Mouse (Mus musculus) limb, embryonic 12.5 days (tissue): ENCODE measurements around the gene Krt36. TPM values are rescaled to one million over a fixed set of nuclear protein-coding genes. Genes with fewer than 3 reads are reported as not detected.

Source experiments
- ATAC-seq: fragments of 200-750 bp; cut with Nextera tagmentation; 2 replicates; pipeline ENCODE4 v1.8.0; 2017; ENCODE audit warnings: low read depth, moderate TSS enrichment; ENCODE audit not compliant: insufficient number of reproducible peaks, insufficient read depth, low FRiP score, low TSS enrichment
- H3K27ac ChIP-seq: fragments of 300-500 bp; sonication (generic); 2 replicates; pipeline ENCODE4 v1.5.1; 2016; ENCODE audit warnings: mild to moderate bottlenecking, moderate library complexity
- H3K27me3 ChIP-seq: fragments of 300-500 bp; sonication (generic); 2 replicates; pipeline ENCODE4 v1.6.1; 2016; ENCODE audit warnings: mild to moderate bottlenecking, moderate library complexity
- H3K36me3 ChIP-seq: fragments of 300-500 bp; sonication (generic); 2 replicates; pipeline ENCODE4 v1.6.1; 2016; ENCODE audit warnings: mild to moderate bottlenecking, moderate library complexity
- H3K4me1 ChIP-seq: fragments of 300-500 bp; sonication (generic); replicated peaks from 2 replicates; pipeline ENCODE4 v1.6.1; 2016
- H3K4me2 ChIP-seq: fragments of 300-500 bp; sonication (generic); 2 replicates; pipeline ENCODE4 v1.6.1; 2016; ENCODE audit warnings: mild to moderate bottlenecking, moderate library complexity
- H3K4me3 ChIP-seq: fragments of 300-500 bp; sonication (generic); replicated peaks from 2 replicates; pipeline ENCODE4 v1.5.1; 2016; ENCODE audit warnings: mild to moderate bottlenecking
- H3K9ac ChIP-seq: fragments of 300-500 bp; sonication (generic); replicated peaks from 2 replicates; pipeline ENCODE4 v1.6.1; 2016; ENCODE audit warnings: mild to moderate bottlenecking, moderate library complexity
- H3K9me3 ChIP-seq: fragments of 300-500 bp; sonication (generic); 2 replicates; pipeline ENCODE4 v1.6.1; 2016; ENCODE audit warnings: mild to moderate bottlenecking, moderate library complexity
- WGBS: fragments of 180-500 bp; shearing (Covaris S2); methylation state at CpG from one replicate; pipeline ENCODE4 v1.1.7; 2016; 5-methylcytosine and 5-hydroxymethylcytosine counted together
- polyA plus RNA-seq: library from polyadenylated mRNA; unstranded; fragments of >200 nt; fragmentation: Nextera tagmentation; extraction: Ambion mirVana; gene quantifications from 2 replicates; pipeline ENCODE4 v1.2.1, GENCODE M21; 2016

Krt36 gene
- 0.13 and 0.16 TPM in 2 replicates for polyA plus RNA-seq

- no peaks in the 10 kb centered on the region for H3K4me1 ChIP-seq
- H3K36me3 ChIP-seq, result no peaks in the 10 kb centered on the region
- no peaks in the 10 kb centered on the region for H3K9me3 ChIP-seq
- H3K27ac ChIP-seq, result no peak within 1 kb of the TSS
- H3K4me3 ChIP-seq, result no peak within 1 kb of the TSS
- 68% methylated on average over 6 of the region's 6 CpGs for WGBS
- H3K9ac ChIP-seq, result no peak within 1 kb of the TSS
- no peak within 1 kb of the TSS for H3K4me2 ChIP-seq
- no peak for ATAC-seq
- no peaks in the 10 kb centered on the region for H3K27me3 ChIP-seq
Measured at GRCm38 (mm10) chr11:100105576-100106122, at the start of gene Krt36. TSS of gene Krt36 (minus strand) at chr11:100105626.

GRCm38 (mm10) chr11:100148615-100149330, 43.3 kb upstream of the Krt36 start, which contains the start of gene Krt19:
TSS of gene Krt19 (minus strand) at chr11:100148665.
- Histone ChIP-seq H3K4me3 (no peak within 1 kb of the TSS), H3K9me3 (no peaks in the 10 kb centered on the region), H3K4me1 (peaks cover 19% of the 10 kb centered on the region), H3K27ac (no peak within 1 kb of the TSS), H3K36me3 (no peaks in the 10 kb centered on the region), H3K27me3 (peaks cover 36% of the 10 kb centered on the region), H3K9ac (no peak within 1 kb of the TSS), H3K4me2 (no peak within 1 kb of the TSS)
- 65% methylated on average over 9 of the region's 9 CpGs for WGBS
- ATAC-seq, result no peak

GRCm38 (mm10) chr11:100147566-100148353, 42.3 kb upstream of the Krt36 start:
- 39% methylated on average over 5 of the region's 5 CpGs for WGBS
- Histone ChIP-seq H3K4me2 (no peak overlapping the region), H3K9me3 (no peaks in the 10 kb centered on the region), H3K4me3 (no peak overlapping the region), H3K27me3 (peaks cover 38% of the 10 kb centered on the region), H3K27ac (no peak overlapping the region), H3K4me1 (peaks cover 19% of the 10 kb centered on the region), H3K9ac (no peak overlapping the region), H3K36me3 (no peaks in the 10 kb centered on the region)
- ATAC-seq, result no peak

GRCm38 (mm10) chr11:100145858-100146560, 40.6 kb upstream of the Krt36 start:
- Histone ChIP-seq H3K4me1 (peaks cover 19% of the 10 kb centered on the region), H3K9me3 (no peaks in the 10 kb centered on the region), H3K4me3 (peak overlapping the region; percentile 28), H3K27ac (no peak overlapping the region), H3K4me2 (peak overlapping the region; percentile 60), H3K27me3 (peaks cover 38% of the 10 kb centered on the region), H3K9ac (no peak overlapping the region; the same call in 1 of the 2 replicates), H3K36me3 (no peaks in the 10 kb centered on the region)
- 0 out of 2 replicates have a peak, but pooled peaks have one; percentile 33 for ATAC-seq
- WGBS, result 4% methylated on average over 13 of the region's 13 CpGs

- Histone ChIP-seq H3K9me3 (no peaks in the 10 kb centered on the region), H3K9ac (no peak overlapping the region), H3K27me3 (peaks cover 38% of the 10 kb centered on the region), H3K27ac (no peak overlapping the region), H3K4me3 (peak overlapping the region; percentile 28), H3K36me3 (no peaks in the 10 kb centered on the region), H3K4me2 (peak overlapping the region; percentile 60), H3K4me1 (peaks cover 23% of the 10 kb centered on the region)
- peak; percentile 33; the same call in 1 of the 2 replicates for ATAC-seq
- 1% methylated on average over 20 of the region's 20 CpGs for WGBS
Measured at GRCm38 (mm10) chr11:100145104-100145503, 39.7 kb upstream of the Krt36 start.

- Histone ChIP-seq H3K4me3 (no peak overlapping the region), H3K9me3 (no peaks in the 10 kb centered on the region), H3K27ac (no peak overlapping the region), H3K9ac (no peak overlapping the region), H3K4me1 (peaks cover 37% of the 10 kb centered on the region), H3K4me2 (no peak overlapping the region), H3K27me3 (peaks cover 24% of the 10 kb centered on the region), H3K36me3 (no peaks in the 10 kb centered on the region)
- 78% methylated on average over 21 of the region's 21 CpGs for WGBS
- ATAC-seq, result no peak
Measured at GRCm38 (mm10) chr11:100140966-100141365, 35.5 kb upstream of the Krt36 start.

GRCm38 (mm10) chr11:100139391-100139790, 34.0 kb upstream of the Krt36 start:
- H3K4me3 ChIP-seq, result no peak overlapping the region
- no peaks in the 10 kb centered on the region for H3K36me3 ChIP-seq
- WGBS, result 54% methylated on average over 2 of the region's 2 CpGs
- H3K9ac ChIP-seq, result no peak overlapping the region
- H3K27ac ChIP-seq, result no peak overlapping the region
- no peak overlapping the region for H3K4me2 ChIP-seq
- ATAC-seq, result peak; percentile 47; the same call in 1 of the 2 replicates
- no peaks in the 10 kb centered on the region for H3K9me3 ChIP-seq
- peaks cover 8% of the 10 kb centered on the region for H3K27me3 ChIP-seq
- peaks cover 30% of the 10 kb centered on the region for H3K4me1 ChIP-seq

GRCm38 (mm10) chr11:100138809-100139208, 33.4 kb upstream of the Krt36 start:
- no peak for ATAC-seq
- Histone ChIP-seq H3K4me1 (peaks cover 30% of the 10 kb centered on the region), H3K27ac (no peak overlapping the region), H3K9ac (no peak overlapping the region), H3K4me3 (no peak overlapping the region), H3K36me3 (no peaks in the 10 kb centered on the region), H3K27me3 (peaks cover 2% of the 10 kb centered on the region; the same call in 1 of the 2 replicates), H3K4me2 (no peak overlapping the region), H3K9me3 (no peaks in the 10 kb centered on the region)
- 50% methylated on average over 7 of the region's 7 CpGs for WGBS

GRCm38 (mm10) chr11:100137693-100138092, 32.3 kb upstream of the Krt36 start:
- H3K4me3 ChIP-seq, result no peak overlapping the region

GRCm38 (mm10) chr11:100136559-100136958, 31.1 kb upstream of the Krt36 start:
- Histone ChIP-seq H3K4me3 (no peak overlapping the region), H3K27me3 (0 out of 2 replicates have a peak, but pooled peaks cover 3% of the 10 kb centered on the region), H3K9ac (no peak overlapping the region), H3K27ac (no peak overlapping the region), H3K4me1 (peaks cover 30% of the 10 kb centered on the region), H3K9me3 (no peaks in the 10 kb centered on the region), H3K4me2 (no peak overlapping the region), H3K36me3 (no peaks in the 10 kb centered on the region)
- ATAC-seq, result no peak
- WGBS, result 20% methylated on average over 5 of the region's 5 CpGs

More at GRCm38 (mm10) chr11:100137693-100138092, 32.3 kb upstream of the Krt36 start:
- H3K9me3 ChIP-seq, result no peaks in the 10 kb centered on the region
- H3K9ac ChIP-seq, result no peak overlapping the region
- no peaks in the 10 kb centered on the region for H3K36me3 ChIP-seq
- no peak overlapping the region for H3K4me2 ChIP-seq
- H3K27me3 ChIP-seq, result no peaks in the 10 kb centered on the region
- 23% methylated on average over 5 of the region's 5 CpGs for WGBS
- no peak overlapping the region for H3K27ac ChIP-seq
- H3K4me1 ChIP-seq, result peaks cover 30% of the 10 kb centered on the region
- ATAC-seq, result no peak
